Mouse (Mus musculus): ENCODE measurements around the gene Nacc1. TPM values are rescaled to one million over a fixed set of nuclear protein-coding genes. Genes with fewer than 3 reads are reported as not detected.
A peak's percentile ranks its signal among the peaks of the same experiment; 100 is the strongest.

Nacc1 gene
- polyA plus RNA-seq, 1 experiment = 7.0 TPM

DNA sequence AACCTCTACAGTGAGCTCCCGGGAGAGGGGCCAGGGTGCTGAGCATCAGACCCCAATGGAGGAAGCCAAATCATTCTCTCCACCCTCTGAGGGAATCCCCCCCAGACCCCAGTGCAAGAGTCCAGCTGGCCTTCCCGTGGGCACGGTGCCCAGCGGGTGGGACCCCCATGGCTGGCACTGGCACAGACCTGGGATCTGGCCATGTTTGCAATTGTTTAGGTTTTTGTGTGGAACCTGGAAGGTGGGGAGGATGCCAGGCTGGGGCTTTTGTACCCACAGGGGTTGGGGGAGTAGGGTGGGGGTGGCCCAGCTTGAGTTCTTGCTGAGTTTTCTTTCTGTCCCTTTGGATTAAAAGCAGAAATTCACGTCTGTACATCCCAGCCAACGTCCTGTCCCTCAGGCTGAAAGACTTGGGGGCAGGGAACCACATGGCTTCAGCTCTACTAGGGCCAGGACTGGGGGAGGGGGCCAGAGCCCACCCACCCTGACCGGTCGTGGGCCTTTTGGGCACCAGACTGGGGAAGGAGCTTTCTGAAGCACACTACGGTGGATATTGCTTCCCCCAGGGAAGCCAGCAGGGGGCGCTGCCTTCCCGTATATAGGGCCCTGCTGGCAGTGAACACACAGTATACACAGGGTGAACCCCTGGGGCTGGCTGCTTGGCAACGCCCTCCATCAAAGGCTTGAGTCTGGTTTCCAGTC lies 21.3 kb upstream of the Nacc1 start:
- H3K27me3 ChIP-seq (ENCODE audit: control insufficient read depth) = peaks cover 39% of the 10 kb centered on the region
- peak overlapping the region; percentile 2 for H3K4me3 ChIP-seq (replicated peaks)
- peaks cover 91% of the 10 kb centered on the region for H3K4me1 ChIP-seq (ENCODE audit: control insufficient read depth)

DNA sequence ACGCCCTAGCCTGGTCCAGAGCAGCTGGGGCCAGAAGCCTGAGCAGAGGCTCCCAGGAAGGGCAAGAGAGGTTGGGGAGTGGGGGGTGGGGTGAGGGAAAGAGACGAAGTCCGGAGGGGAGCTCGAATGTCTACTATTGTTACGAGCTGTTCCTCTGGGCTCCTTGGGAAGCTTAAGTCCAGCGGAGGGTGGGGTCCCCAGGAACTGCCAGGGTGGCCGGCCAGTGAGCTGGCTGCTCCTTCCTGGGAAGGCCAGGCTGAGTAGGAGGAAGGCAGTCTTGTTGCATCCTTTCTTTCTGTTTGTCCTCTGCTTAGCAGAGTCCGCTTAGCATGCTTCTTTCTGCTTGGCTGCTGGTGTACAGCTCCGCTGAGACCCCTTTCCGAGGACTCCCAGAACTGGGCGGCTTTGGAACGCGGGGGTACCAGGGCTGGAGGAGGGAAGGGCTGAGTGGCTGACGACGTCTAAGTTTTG lies 20.4 kb upstream of the Nacc1 start:
- H3K36me3 ChIP-seq (ENCODE audit: control insufficient read depth) = peaks cover 24% of the 10 kb centered on the region
- TF ChIP-seq GATA1 (IDR thresholded peaks at IDR 0.05; ENCODE audit: low read length) = no peak
- no peak for TF ChIP-seq TAL1 (IDR thresholded peaks at IDR 0.05; ENCODE audit: low read length)
- H3K4me1 ChIP-seq (ENCODE audit: control insufficient read depth) = peaks cover 91% of the 10 kb centered on the region
- peak overlapping the region; percentile 90 for H3K4me3 ChIP-seq (replicated peaks)
- H3K9me3 ChIP-seq (ENCODE audit: control insufficient read depth, low read length) = no peaks in the 10 kb centered on the region; the same call in 1 of the 2 replicates
- peaks cover 38% of the 10 kb centered on the region for H3K27me3 ChIP-seq (ENCODE audit: control insufficient read depth)

More for the DNA sequence above, 21.3 kb upstream of the Nacc1 start:
- TF ChIP-seq GATA1 (IDR thresholded peaks at IDR 0.05; ENCODE audit: low read length) (no peak), TAL1 (IDR thresholded peaks at IDR 0.05; ENCODE audit: low read length) (no peak)
- no peaks in the 10 kb centered on the region; the same call in 1 of the 2 replicates for H3K9me3 ChIP-seq (ENCODE audit: control insufficient read depth, low read length)
- H3K36me3 ChIP-seq (ENCODE audit: control insufficient read depth) = peaks cover 24% of the 10 kb centered on the region

DNA sequence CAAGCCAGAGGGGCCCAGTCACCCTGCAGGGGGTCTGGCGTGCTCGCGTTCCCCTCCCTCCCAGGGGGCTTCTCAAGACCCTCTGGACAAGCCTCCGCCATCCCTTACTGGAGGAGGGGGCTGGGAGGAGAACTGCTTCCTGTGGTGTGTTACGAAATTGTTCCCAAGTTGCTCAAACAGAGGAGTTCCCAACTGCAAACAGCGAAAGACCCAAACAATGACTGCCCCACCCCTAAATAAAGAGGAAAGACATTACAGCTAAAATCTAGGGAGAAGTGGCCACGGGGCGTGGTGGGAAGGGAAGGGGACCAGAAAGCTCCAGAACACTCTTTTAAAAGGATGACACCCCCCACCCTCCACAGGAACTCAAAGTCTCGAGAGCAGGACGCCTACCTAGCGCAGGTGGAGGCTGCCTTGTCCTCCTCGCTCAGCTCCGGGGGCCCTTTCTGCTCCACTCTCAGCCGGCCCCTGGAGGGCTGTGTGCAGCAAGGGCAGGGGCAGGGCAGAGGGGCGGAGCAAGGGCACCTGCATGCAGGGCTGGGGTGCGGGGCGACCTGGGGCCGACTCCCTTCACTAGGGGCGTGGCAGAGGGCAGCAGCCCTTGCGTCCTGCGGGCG lies 19.7 kb upstream of the Nacc1 start:
- peaks cover 28% of the 10 kb centered on the region for H3K36me3 ChIP-seq (ENCODE audit: control insufficient read depth)
- TF ChIP-seq TAL1 (IDR thresholded peaks at IDR 0.05; ENCODE audit: low read length) = no peak
- no peak for TF ChIP-seq GATA1 (IDR thresholded peaks at IDR 0.05; ENCODE audit: low read length)
- peaks cover 40% of the 10 kb centered on the region for H3K27me3 ChIP-seq (ENCODE audit: control insufficient read depth)
- peaks cover 89% of the 10 kb centered on the region for H3K4me1 ChIP-seq (ENCODE audit: control insufficient read depth)
- no peaks in the 10 kb centered on the region; the same call in 1 of the 2 replicates for H3K9me3 ChIP-seq (ENCODE audit: control insufficient read depth, low read length)
- H3K4me3 ChIP-seq (replicated peaks) = peak overlapping the region; percentile 90

DNA sequence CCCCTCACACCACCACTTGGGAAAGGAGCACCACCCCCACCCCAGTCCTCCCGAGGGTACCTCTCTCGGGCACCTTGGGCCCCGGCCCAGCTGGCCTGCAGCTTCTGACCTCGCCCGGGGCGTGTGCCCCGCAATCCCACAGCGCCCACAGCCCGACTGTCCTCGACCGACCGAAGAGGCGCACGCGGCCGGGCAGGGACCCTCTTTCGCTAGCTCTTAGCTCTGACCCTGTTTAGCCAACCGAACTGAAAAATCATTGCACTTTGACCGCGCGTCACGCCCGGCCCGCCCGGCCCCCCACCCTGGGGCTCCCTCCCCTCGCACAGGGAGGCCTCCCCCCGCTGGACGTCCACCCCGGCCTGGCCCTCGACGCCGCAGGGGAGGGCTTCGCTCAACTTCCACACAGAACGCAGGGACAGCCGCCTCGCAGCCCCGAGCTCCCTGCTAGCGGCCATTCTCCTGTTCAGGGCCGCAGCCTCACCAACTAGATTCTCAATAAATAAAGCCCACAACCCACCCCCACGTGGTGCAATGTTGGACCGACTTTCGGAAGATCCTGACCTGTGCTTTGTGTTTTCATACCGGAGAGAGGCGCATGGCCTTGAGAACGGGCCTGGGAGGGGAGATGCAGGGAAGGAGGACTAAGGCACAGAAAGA lies 19.1 kb upstream of the Nacc1 start:
- TF ChIP-seq TAL1 (IDR thresholded peaks at IDR 0.05; ENCODE audit: low read length) (no peak), GATA1 (IDR thresholded peaks at IDR 0.05; ENCODE audit: low read length) (no peak)
- Histone ChIP-seq H3K36me3 (ENCODE audit: control insufficient read depth) (peaks cover 32% of the 10 kb centered on the region), H3K4me3 (replicated peaks) (peak overlapping the region; percentile 90), H3K27me3 (ENCODE audit: control insufficient read depth) (peaks cover 40% of the 10 kb centered on the region), H3K4me1 (ENCODE audit: control insufficient read depth) (peaks cover 83% of the 10 kb centered on the region), H3K9me3 (ENCODE audit: control insufficient read depth, low read length) (no peaks in the 10 kb centered on the region; the same call in 1 of the 2 replicates)

DNA sequence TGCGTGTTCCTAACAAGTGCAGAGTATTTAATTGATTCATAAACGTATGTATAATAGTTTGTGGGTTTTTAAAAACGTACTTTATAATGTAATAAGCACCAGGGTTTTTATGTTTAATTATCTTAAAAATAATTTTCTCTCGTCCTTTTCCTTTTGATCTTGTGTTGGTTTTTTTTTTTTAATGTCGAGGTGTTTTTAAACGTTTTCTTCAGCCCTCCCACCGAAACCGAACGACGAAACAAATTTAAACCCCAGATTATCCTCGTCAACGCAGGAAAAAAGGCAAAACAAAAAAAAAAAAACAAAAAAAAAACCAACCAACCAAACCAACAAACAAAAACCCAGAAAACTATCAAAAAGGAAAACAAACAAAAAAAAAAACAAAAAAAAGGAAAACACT lies 18.3 kb upstream of the Nacc1 start:
- H3K27me3 ChIP-seq (ENCODE audit: control insufficient read depth) = peaks cover 40% of the 10 kb centered on the region
- no peaks in the 10 kb centered on the region; the same call in 1 of the 2 replicates for H3K9me3 ChIP-seq (ENCODE audit: control insufficient read depth, low read length)
- peak overlapping the region; percentile 90 for H3K4me3 ChIP-seq (replicated peaks)
- TF ChIP-seq GATA1 (IDR thresholded peaks at IDR 0.05; ENCODE audit: low read length) = no peak
- no peak for TF ChIP-seq TAL1 (IDR thresholded peaks at IDR 0.05; ENCODE audit: low read length)
- H3K36me3 ChIP-seq (ENCODE audit: control insufficient read depth) = peaks cover 33% of the 10 kb centered on the region
- H3K4me1 ChIP-seq (ENCODE audit: control insufficient read depth) = peaks cover 80% of the 10 kb centered on the region

DNA sequence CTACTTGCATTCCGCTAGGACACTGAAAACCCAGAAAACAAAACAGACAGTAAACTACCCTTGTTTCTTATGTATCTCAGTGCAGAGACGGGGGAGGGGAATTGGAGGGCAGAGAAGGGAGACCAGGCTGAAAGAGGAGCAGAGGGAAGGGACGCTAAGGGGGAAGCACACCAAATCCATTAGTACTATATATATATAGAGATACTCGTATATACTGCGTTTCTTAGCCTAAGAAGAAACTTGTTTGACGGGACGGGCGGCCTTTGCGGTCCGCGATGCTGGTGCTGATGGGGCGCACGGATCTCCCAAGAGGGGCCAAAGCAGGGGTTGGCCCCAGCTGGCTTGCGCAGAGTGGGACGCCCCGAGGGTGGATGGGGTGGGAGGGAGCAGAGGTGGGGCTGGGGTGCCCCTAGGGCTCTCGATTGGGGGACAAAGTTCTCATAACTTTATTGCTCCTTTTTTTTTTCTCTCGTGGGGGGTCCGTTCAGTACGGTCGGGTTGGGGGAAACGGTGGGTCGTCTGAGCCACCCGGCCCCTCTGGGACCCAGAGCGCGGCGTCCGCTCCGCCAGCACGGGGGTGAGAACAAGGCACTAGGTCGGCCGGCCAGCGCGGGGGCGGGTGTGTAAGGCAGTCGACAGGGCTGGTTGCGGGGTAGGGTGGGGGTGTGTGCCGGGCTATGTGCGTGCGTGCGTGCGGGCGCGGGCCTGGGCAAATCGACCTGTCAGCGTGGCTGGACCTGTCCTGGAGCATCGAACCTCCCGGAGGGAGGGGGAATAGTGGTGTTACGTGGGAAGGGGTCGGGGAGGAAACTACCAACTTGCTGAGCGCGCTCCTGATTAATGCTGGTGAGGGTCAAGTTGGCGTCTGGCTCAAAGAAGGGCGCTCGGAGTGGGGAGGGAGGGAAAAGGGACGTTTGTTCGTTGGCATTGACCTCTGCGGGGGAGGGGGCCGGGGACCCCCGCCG lies 17.5 kb upstream of the Nacc1 start:
- Histone ChIP-seq H3K4me1 (ENCODE audit: control insufficient read depth) (peaks cover 85% of the 10 kb centered on the region), H3K9me3 (ENCODE audit: control insufficient read depth, low read length) (no peaks in the 10 kb centered on the region; the same call in 1 of the 2 replicates), H3K36me3 (ENCODE audit: control insufficient read depth) (peaks cover 35% of the 10 kb centered on the region), H3K4me3 (replicated peaks) (peak overlapping the region; percentile 90), H3K27me3 (ENCODE audit: control insufficient read depth) (peaks cover 40% of the 10 kb centered on the region)
- no peak for TF ChIP-seq GATA1 (IDR thresholded peaks at IDR 0.05; ENCODE audit: low read length)
- no peak for TF ChIP-seq TAL1 (IDR thresholded peaks at IDR 0.05; ENCODE audit: low read length)

DNA sequence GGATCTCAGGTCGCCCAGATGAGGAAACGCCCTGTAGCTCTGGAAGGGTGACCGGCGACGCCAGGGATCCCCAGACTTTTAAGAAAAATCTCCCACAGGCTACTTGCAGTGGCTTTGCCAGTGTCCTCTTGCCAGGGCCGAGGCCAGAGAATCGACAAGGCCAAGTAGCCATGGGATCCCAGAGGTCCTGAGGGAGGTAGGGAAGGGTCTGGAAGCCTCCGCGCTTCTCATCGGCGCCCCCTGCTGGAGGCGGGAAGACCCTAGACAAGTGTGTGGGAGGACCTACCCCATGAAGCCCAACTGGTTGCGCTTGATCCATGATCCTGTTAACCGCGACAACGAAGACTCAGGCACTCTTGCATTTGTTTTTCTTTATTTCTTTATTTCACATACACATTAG lies 16.7 kb upstream of the Nacc1 start:
- peaks cover 43% of the 10 kb centered on the region for H3K36me3 ChIP-seq (ENCODE audit: control insufficient read depth)
- H3K27me3 ChIP-seq (ENCODE audit: control insufficient read depth) = peaks cover 40% of the 10 kb centered on the region
- peaks cover 85% of the 10 kb centered on the region for H3K4me1 ChIP-seq (ENCODE audit: control insufficient read depth)
- H3K9me3 ChIP-seq (ENCODE audit: control insufficient read depth, low read length) = no peaks in the 10 kb centered on the region; the same call in 1 of the 2 replicates
- H3K4me3 ChIP-seq (replicated peaks) = peak overlapping the region; percentile 90
- no peak for TF ChIP-seq GATA1 (IDR thresholded peaks at IDR 0.05; ENCODE audit: low read length)
- no peak for TF ChIP-seq TAL1 (IDR thresholded peaks at IDR 0.05; ENCODE audit: low read length)
